Mouse (Mus musculus): ENCODE data around the gene Zfp575. TPM values are rescaled to one million over a fixed set of nuclear protein-coding genes. Genes with fewer than 3 reads are reported as not detected.
A peak's percentile ranks its signal among the peaks of the same experiment; 100 is the strongest.
"Not testable (repeated sequence)": the region's sequence is repeated elsewhere in the genome, so short reads cannot be mapped to it uniquely, and the experiment has no call there.

Gene Zfp575
- polyA plus RNA-seq, 1 experiment from 2014 or later = 2.3 TPM

DNA sequence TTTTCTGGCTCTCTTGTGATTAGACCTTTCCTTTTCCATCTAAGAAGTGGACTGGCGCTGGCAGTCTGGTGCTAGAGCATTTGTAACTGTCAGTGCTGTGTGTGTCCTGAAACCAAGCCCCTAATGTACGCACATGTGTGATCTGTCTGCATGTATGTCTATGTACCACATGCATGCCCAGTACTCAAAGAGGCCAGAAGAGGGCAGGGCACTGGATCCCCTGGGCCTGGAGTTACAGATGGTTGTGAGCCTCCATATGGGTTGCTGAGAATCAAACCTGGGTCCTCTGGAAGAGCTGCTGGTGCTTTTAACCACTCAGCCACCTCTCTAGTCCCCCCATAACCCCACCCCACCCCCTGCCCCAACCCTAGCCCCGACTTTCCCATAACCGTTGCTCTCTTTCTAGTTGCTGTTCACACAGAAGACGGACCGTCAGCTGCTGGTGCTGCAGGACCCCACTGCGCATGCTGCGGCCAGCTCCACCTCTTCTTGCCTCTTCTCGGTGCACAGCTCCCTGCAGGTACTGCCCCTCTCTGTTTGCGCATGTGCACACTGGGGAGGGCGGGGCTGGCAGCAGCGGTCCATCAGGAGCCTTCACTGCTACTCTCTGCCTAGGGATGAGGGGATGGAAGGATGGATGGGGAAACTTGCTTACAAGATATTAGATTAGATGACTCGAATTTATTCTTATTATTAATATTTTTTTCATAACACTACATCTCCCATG lies 32.4 kb upstream of the Zfp575 start:
- H3K27ac ChIP-seq (ENCODE audit: low read length) = no peak overlapping the region
- no peak overlapping the region for H3K9ac ChIP-seq (ENCODE audit: low read length)
- H3K4me3 ChIP-seq (ENCODE audit: low read length) = no peak overlapping the region
- ATAC-seq (ENCODE audit: low read depth) = no peak
- H3K36me3 ChIP-seq (ENCODE audit: control insufficient read depth, insufficient read depth, low read length) = no peaks in the 10 kb centered on the region; the same call in 1 of the 2 replicates
- H3K9me3 ChIP-seq (ENCODE audit: control insufficient read depth, low read length) = peaks cover 2% of the 10 kb centered on the region; the same call in 1 of the 2 replicates
- H3K4me1 ChIP-seq (replicated peaks; ENCODE audit: control insufficient read depth, insufficient read depth, low read length) = no peaks in the 10 kb centered on the region
- WGBS = 53% methylated on average over 13 of the region's 13 CpGs
- H3K4me2 ChIP-seq (ENCODE audit: low read depth, low read length) = no peak overlapping the region
- H3K27me3 ChIP-seq (ENCODE audit: control insufficient read depth, insufficient read depth, low read depth, low read length) = no peaks in the 10 kb centered on the region

DNA sequence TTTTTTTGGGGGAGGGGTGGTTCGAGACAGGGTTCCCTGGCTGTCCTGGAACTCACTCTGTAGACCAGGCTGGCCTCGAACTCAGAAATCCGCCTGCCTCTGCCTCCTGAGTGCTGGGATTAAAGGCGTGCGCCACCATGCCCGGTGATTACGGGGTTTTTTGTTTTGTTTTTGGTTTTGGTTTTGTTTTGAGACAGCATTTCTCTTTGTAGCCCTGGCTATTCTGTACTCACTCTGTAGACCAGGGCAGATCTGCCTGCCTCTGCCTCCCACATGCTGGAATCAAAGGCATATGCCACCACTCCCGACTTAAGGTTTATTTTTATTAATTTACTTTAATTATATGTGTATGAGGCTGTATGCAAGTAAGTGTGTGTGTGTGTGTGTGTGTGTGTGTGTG lies 30.9 kb upstream of the Zfp575 start:
- H3K9ac ChIP-seq (ENCODE audit: low read length); H3K36me3 ChIP-seq (ENCODE audit: control insufficient read depth, insufficient read depth, low read length); ATAC-seq (ENCODE audit: low read depth); H3K4me3 ChIP-seq (ENCODE audit: low read length); H3K27me3 ChIP-seq (ENCODE audit: control insufficient read depth, insufficient read depth, low read depth, low read length); H3K4me2 ChIP-seq (ENCODE audit: low read depth, low read length); H3K4me1 ChIP-seq (replicated peaks; ENCODE audit: control insufficient read depth, insufficient read depth, low read length); H3K9me3 ChIP-seq (ENCODE audit: control insufficient read depth, low read length); H3K27ac ChIP-seq (ENCODE audit: low read length): not testable (repeated sequence)
- 90% methylated on average over 8 of the region's 8 CpGs for whole genome bisulfite sequencing

DNA sequence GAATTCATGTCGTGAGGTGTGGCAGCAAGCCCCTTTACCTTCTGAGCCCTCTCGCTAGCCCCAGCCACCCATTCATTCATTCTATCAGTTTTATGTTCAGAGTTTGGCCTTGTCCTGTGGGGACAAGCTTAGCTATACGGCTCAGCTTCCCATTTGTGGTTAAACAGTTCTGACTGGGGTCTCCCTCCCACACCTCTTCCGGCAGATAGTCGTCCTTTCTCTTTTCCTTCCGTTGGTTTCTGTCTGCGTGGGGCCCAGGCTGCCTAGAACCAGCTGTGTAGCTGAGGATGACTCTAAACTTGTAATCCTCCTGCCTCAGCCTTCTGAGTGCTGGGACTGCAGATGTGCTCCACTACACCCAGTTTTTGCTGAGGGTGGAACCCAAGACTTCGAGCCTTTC lies 30.3 kb upstream of the Zfp575 start:
- no peak overlapping the region for H3K4me3 ChIP-seq (ENCODE audit: low read length)
- ATAC-seq (ENCODE audit: low read depth) = no peak
- H3K27me3 ChIP-seq (ENCODE audit: control insufficient read depth, insufficient read depth, low read depth, low read length) = peaks cover 8% of the 10 kb centered on the region
- H3K4me2 ChIP-seq (ENCODE audit: low read depth, low read length) = no peak overlapping the region
- no peak overlapping the region for H3K9ac ChIP-seq (ENCODE audit: low read length)
- H3K27ac ChIP-seq (ENCODE audit: low read length) = no peak overlapping the region
- H3K36me3 ChIP-seq (ENCODE audit: control insufficient read depth, insufficient read depth, low read length) = no peaks in the 10 kb centered on the region; the same call in 1 of the 2 replicates
- WGBS = 73% methylated on average over 8 of the region's 8 CpGs
- no peaks in the 10 kb centered on the region for H3K4me1 ChIP-seq (replicated peaks; ENCODE audit: control insufficient read depth, insufficient read depth, low read length)
- peaks cover 2% of the 10 kb centered on the region; the same call in 1 of the 2 replicates for H3K9me3 ChIP-seq (ENCODE audit: control insufficient read depth, low read length)

DNA sequence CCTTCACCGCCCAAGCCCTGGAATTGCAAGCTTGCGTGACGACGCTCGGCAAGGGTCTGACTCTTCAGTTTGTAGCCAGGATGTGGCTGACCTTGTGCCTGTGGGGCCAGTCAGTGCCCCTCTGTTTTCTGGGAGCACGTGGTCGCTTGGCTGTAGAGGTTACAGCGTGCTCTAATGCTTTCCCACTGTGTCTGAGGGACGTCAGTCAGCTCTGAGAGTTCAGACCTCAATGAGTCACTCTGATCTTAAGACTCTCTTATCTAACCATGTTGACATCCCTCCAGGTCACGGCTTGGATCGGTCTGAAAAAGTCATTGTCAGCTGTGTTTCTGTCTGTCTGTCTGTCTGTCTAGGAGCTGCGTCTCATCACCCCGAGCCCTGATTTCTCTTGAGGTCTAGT lies 27.4 kb upstream of the Zfp575 start:
- Histone ChIP-seq H3K4me3 (ENCODE audit: low read length) (no peak overlapping the region), H3K27ac (ENCODE audit: low read length) (no peak overlapping the region), H3K9me3 (ENCODE audit: control insufficient read depth, low read length) (no peaks in the 10 kb centered on the region), H3K4me2 (ENCODE audit: low read depth, low read length) (no peak overlapping the region), H3K36me3 (ENCODE audit: control insufficient read depth, insufficient read depth, low read length) (no peaks in the 10 kb centered on the region), H3K27me3 (ENCODE audit: control insufficient read depth, insufficient read depth, low read depth, low read length) (peaks cover 28% of the 10 kb centered on the region), H3K9ac (ENCODE audit: low read length) (no peak overlapping the region), H3K4me1 (replicated peaks; ENCODE audit: control insufficient read depth, insufficient read depth, low read length) (peaks cover 9% of the 10 kb centered on the region)
- 55% methylated on average over 13 of the region's 13 CpGs for WGBS
- ATAC-seq (ENCODE audit: low read depth) = no peak

DNA sequence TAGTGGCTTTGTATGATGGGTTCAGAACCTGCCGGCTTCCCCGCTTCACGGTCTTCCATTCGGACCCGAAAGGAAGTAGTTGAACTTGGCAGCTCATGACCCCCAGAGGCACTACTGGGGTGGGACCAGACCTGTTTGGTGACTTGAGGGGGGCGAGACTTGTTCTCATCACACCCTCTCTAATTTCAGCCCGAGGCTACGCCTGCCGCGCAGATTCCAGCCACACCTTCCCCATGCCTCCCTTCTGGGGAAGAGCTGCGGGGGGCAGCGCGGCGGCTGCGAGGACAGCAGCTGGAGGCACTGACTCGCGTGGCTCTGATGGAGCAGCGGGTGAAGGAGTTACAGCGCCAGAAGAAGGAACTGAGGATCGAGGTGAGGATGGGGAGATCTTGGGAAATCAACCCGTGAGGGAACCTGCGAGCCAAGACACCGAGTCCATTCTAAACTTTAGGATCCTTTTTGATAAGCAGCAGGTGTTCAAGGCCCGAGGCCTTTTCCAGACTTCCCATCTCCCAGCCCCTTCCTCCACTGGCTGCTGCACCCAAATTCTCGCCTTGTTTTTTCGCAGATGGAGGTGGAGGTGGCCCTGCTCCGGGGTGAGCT lies 25.0 kb upstream of the Zfp575 start:
- Histone ChIP-seq H3K36me3 (ENCODE audit: control insufficient read depth, insufficient read depth, low read length) (no peaks in the 10 kb centered on the region), H3K9ac (ENCODE audit: low read length) (no peak overlapping the region), H3K27ac (ENCODE audit: low read length) (no peak overlapping the region), H3K4me1 (replicated peaks; ENCODE audit: control insufficient read depth, insufficient read depth, low read length) (peaks cover 9% of the 10 kb centered on the region), H3K4me2 (ENCODE audit: low read depth, low read length) (peak overlapping the region; percentile 16), H3K4me3 (ENCODE audit: low read length) (peak overlapping the region; percentile 1), H3K27me3 (ENCODE audit: control insufficient read depth, insufficient read depth, low read depth, low read length) (peaks cover 31% of the 10 kb centered on the region), H3K9me3 (ENCODE audit: control insufficient read depth, low read length) (no peaks in the 10 kb centered on the region)
- 4% methylated on average over 27 of the region's 27 CpGs for WGBS
- no peak for ATAC-seq (ENCODE audit: low read depth)

DNA sequence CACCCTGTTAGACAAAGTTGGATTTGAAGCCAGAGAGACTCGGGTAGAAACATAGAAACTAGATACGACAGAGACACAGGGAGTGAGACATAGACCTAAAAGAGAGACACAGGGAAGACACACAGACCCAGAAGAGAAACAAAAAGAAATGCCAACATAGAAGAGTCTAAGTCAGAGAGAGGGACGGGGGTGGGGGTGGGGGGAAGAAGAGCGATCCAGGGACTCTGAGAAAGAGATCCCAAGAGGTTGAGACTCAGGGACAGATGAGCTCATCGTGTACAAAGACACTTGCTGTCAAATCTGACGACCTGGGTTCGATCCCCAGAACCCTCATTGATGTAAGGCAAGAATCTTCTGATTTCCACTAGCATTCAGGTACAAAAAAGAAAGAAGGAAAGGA lies 24.3 kb upstream of the Zfp575 start:
- Histone ChIP-seq H3K27me3 (ENCODE audit: control insufficient read depth, insufficient read depth, low read depth, low read length) (peaks cover 31% of the 10 kb centered on the region), H3K4me3 (ENCODE audit: low read length) (peak overlapping the region; percentile 59), H3K4me1 (replicated peaks; ENCODE audit: control insufficient read depth, insufficient read depth, low read length) (peaks cover 9% of the 10 kb centered on the region), H3K9ac (ENCODE audit: low read length) (peak overlapping the region; percentile 66), H3K9me3 (ENCODE audit: control insufficient read depth, low read length) (no peaks in the 10 kb centered on the region), H3K27ac (ENCODE audit: low read length) (no peak overlapping the region), H3K36me3 (ENCODE audit: control insufficient read depth, insufficient read depth, low read length) (no peaks in the 10 kb centered on the region), H3K4me2 (ENCODE audit: low read depth, low read length) (peak overlapping the region; percentile 88)
- 10% methylated on average over 7 of the region's 7 CpGs for WGBS
- ATAC-seq (ENCODE audit: low read depth) = no peak

DNA sequence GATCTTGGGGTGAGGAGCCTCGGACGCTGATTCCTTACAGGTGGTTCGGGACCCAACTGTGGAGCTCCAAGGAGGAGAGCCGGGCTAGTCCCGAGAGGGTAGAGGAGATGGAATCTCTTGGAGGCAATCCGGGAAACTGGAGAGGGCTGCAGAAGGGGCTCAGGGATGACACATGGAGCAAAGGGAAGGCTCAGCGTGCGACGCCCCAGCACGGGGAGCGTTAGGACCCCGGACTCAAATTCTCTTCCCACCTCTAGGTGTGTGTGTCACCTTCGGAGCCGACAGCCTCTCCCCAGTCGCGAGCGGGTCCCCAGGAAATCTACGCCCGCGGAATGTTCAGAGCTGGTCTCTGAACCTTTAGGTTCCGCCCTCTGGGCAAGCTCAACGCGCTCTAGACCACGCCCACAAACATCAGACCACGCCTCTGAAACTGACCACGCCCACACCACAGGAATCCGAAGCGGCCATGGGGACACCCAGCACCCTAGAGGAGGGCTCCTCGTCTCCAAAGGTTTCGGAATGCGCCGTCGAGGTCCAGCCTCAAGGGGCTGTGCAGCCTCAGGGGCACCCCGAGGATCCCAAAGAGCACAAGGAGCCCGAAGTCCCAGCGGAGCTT lies 23.5 kb upstream of the Zfp575 start:
- Histone ChIP-seq H3K27ac (ENCODE audit: low read length) (peak overlapping the region; percentile 51), H3K27me3 (ENCODE audit: control insufficient read depth, insufficient read depth, low read depth, low read length) (peaks cover 31% of the 10 kb centered on the region)
- under 1% methylated on average over 36 of the region's 36 CpGs for WGBS

DNA sequence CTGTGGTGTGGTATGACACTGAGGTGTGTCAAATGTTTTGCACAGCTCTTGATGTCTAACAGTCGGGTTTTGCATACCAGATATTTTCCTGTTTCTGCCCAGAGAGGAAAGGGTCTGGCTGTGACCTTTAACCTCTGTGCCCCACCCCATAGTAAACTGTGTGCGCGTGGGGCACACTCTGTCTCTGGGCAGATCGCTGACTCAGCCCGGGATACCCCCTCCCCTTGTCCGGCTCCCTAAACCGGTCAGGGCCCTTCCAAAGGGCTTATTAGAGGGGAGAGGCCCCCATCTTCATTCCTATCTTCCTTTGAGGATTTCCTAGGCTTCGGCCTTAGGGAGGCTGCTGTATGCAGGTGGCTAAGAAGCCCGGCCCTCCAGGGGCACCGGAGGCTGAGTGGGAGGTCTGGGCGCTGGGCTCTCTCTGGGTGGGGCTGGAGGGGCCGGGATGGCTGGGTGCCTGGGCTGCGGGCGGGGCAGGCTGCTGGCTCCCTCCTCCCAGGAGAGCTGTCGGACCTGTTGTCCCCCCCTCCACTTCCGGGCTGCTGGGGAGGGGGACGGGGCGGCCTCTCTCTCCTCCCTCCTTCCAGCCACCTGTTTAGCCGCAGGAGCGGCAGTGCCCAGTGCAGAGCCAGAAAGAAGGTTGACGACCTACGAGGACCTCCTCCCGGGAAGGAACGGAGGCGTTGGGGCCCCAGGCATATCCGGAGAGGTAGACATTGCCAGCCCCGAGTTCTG lies 22.9 kb upstream of the Zfp575 start, which contains the start of gene Phldb3:
Phldb3 (plus strand) TSS at position 620 of the 735 bp plus-strand sequence.
- H3K27ac ChIP-seq (ENCODE audit: low read length) = peak within 1 kb of the TSS; percentile 51

More for the DNA sequence above, 23.5 kb upstream of the Zfp575 start:
- ATAC-seq (ENCODE audit: low read depth) = peak; percentile 88
- Histone ChIP-seq H3K4me1 (replicated peaks; ENCODE audit: control insufficient read depth, insufficient read depth, low read length) (peaks cover 9% of the 10 kb centered on the region), H3K36me3 (ENCODE audit: control insufficient read depth, insufficient read depth, low read length) (no peaks in the 10 kb centered on the region), H3K4me2 (ENCODE audit: low read depth, low read length) (peak overlapping the region; percentile 88), H3K9ac (ENCODE audit: low read length) (peak overlapping the region; percentile 66), H3K4me3 (ENCODE audit: low read length) (peak overlapping the region; percentile 59), H3K9me3 (ENCODE audit: control insufficient read depth, low read length) (no peaks in the 10 kb centered on the region)

DNA sequence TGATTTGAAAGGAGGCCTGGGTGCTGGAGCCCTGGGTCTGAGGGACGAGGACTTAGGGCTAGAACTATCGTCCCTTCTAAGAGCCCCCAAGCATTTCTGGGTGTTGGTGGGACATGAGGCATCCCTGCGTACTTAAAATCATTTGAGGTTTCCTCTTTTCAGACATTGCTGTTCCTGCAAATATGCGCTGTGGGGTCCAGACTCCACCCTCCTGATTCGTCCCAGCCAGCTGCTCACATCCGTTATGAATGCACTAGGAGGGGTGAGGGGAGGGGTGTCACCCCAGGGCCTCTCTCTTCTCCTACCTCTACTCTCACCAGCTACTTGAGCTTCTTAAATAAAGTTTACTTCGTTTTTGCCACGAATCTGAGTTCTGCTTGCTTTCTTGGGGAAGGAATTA lies 21.1 kb upstream of the Zfp575 start:
- no peak for ATAC-seq (ENCODE audit: low read depth)
- Histone ChIP-seq H3K27me3 (ENCODE audit: control insufficient read depth, insufficient read depth, low read depth, low read length) (peaks cover 31% of the 10 kb centered on the region), H3K4me3 (ENCODE audit: low read length) (no peak overlapping the region), H3K9ac (ENCODE audit: low read length) (no peak overlapping the region), H3K4me2 (ENCODE audit: low read depth, low read length) (no peak overlapping the region), H3K4me1 (replicated peaks; ENCODE audit: control insufficient read depth, insufficient read depth, low read length) (peaks cover 9% of the 10 kb centered on the region), H3K36me3 (ENCODE audit: control insufficient read depth, insufficient read depth, low read length) (no peaks in the 10 kb centered on the region), H3K27ac (ENCODE audit: low read length) (no peak overlapping the region), H3K9me3 (ENCODE audit: control insufficient read depth, low read length) (no peaks in the 10 kb centered on the region)
- 67% methylated on average over 8 of the region's 8 CpGs for WGBS

More for the DNA sequence above, 22.9 kb upstream of the Zfp575 start, which contains the start of gene Phldb3:
- peak within 1 kb of the TSS; percentile 59 for H3K4me3 ChIP-seq (ENCODE audit: low read length)
- peaks cover 31% of the 10 kb centered on the region for H3K27me3 ChIP-seq (ENCODE audit: control insufficient read depth, insufficient read depth, low read depth, low read length)
- peak; percentile 56 for ATAC-seq (ENCODE audit: low read depth)
- peak within 1 kb of the TSS; percentile 88 for H3K4me2 ChIP-seq (ENCODE audit: low read depth, low read length)
- no peaks in the 10 kb centered on the region for H3K9me3 ChIP-seq (ENCODE audit: control insufficient read depth, low read length)
- no peaks in the 10 kb centered on the region for H3K36me3 ChIP-seq (ENCODE audit: control insufficient read depth, insufficient read depth, low read length)
- H3K9ac ChIP-seq (ENCODE audit: low read length) = peak within 1 kb of the TSS; percentile 66
- 5% methylated on average over 27 of the region's 27 CpGs for WGBS
- peaks cover 9% of the 10 kb centered on the region for H3K4me1 ChIP-seq (replicated peaks; ENCODE audit: control insufficient read depth, insufficient read depth, low read length)
